Mouse (Mus musculus) brain, embryonic 14.5 days (tissue): Measurements from ENCODE around the gene Tmem202.

Source experiments
- CTCF ChIP-seq: fragments of 200-500 bp; IDR thresholded peaks from 2 replicates; pipeline ENCODE4 v1.5.1; 2012; ENCODE audit warnings: inconsistent platforms, mild to moderate bottlenecking, moderate library complexity, borderline replicate concordance; ENCODE audit not compliant: insufficient read depth, insufficient read length; ENCODE audit errors: extremely low read depth
- POLR2A ChIP-seq: fragments of 200-500 bp; IDR thresholded peaks from 2 replicates; pipeline ENCODE4 v1.6.1; 2012; ENCODE audit warnings: mild to moderate bottlenecking, inconsistent platforms, borderline replicate concordance; ENCODE audit not compliant: poor library complexity, insufficient read depth, insufficient read length, severe bottlenecking; ENCODE audit errors: extremely low read depth

DNA sequence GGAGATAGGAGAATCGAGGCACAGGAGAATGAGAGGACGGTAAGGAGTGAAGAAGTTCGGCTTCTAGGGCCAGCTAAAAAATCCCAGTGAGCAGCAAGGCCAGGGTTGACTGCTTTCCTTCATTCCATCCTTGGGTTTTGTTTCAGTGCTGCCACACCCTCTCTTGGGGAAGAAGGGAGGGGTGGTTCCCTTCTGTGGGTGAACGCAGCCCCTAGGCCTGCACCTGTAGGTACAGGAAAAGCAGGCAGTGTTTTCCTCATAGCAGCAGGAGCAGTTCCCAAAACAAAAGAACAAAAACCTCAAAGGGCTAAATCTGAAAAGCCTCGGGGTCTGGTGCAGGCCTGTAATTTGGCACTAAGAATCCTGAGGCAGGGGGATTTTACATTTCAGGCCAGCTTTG, 8.0 kb downstream of the Tmem202 start:
- no peak for TF ChIP-seq CTCF
- TF ChIP-seq POLR2A: no peak
